Mouse (Mus musculus) heart, embryonic 16.5 days (tissue): ENCODE data around the gene Krtcap2. TPM values are rescaled to one million over a fixed set of nuclear protein-coding genes. Genes with fewer than 3 reads are reported as not detected.

Experiments
- ATAC-seq: fragments of 200-750 bp; cut with Nextera tagmentation; replicated peaks from 2 replicates; pipeline ENCODE4 v1.8.0; 2017; ENCODE audit warnings: moderate number of reproducible peaks; ENCODE audit not compliant: insufficient read depth, low FRiP score; ENCODE audit errors: extremely low read depth
- H3K27ac ChIP-seq: fragments of 300-500 bp; sonication (generic); 2 replicates; pipeline ENCODE4 v1.5.1; 2014; ENCODE audit warnings: mild to moderate bottlenecking, low read length, control low read depth, moderate library complexity
- H3K27me3 ChIP-seq: fragments of 300-500 bp; sonication (generic); 2 replicates; pipeline ENCODE4 v1.6.1; 2014; ENCODE audit warnings: low read length, mixed read lengths; ENCODE audit not compliant: control insufficient read depth, insufficient read depth
- H3K36me3 ChIP-seq: fragments of 300-500 bp; sonication (generic); 2 replicates; pipeline ENCODE4 v1.6.1; 2014; ENCODE audit not compliant: control insufficient read depth, insufficient read depth
- H3K4me1 ChIP-seq: fragments of 300-500 bp; sonication (generic); 2 replicates; pipeline ENCODE4 v1.6.1; 2014; ENCODE audit warnings: low read length, mixed read lengths; ENCODE audit not compliant: control insufficient read depth, insufficient read depth
- H3K4me2 ChIP-seq: fragments of 300-500 bp; sonication (generic); 2 replicates; pipeline ENCODE4 v1.6.1; 2014; ENCODE audit warnings: low read depth, mild to moderate bottlenecking, control low read depth, low read length
- H3K4me3 ChIP-seq: fragments of 300-500 bp; sonication (generic); 2 replicates; pipeline ENCODE4 v1.5.1; 2014; ENCODE audit warnings: mild to moderate bottlenecking, control low read depth, low read length
- H3K9ac ChIP-seq: fragments of 300-500 bp; sonication (generic); 2 replicates; pipeline ENCODE4 v1.6.1; 2014; ENCODE audit warnings: low read length, control low read depth
- H3K9me3 ChIP-seq: fragments of 300-500 bp; sonication (generic); replicated peaks from 2 replicates; pipeline ENCODE4 v1.6.1; 2016; ENCODE audit warnings: low read length; ENCODE audit not compliant: control insufficient read depth
- WGBS: fragments of 180-500 bp; shearing (Covaris S2); extraction: QIAGEN DNeasy Blood & Tissue Kit; methylation state at CpG from one replicate; pipeline ENCODE4 v1.1.7; 2014; 5-methylcytosine and 5-hydroxymethylcytosine counted together
- polyA plus RNA-seq: library from polyadenylated mRNA; unstranded; fragments of >200 nt; fragmentation: Nextera tagmentation; extraction: Ambion mirVana; gene quantifications from 2 replicates; pipeline ENCODE4 v1.2.1, GENCODE M21; 2015

The Krtcap2 gene
- polyA plus RNA-seq, 1 experiment from 2014 or later: 234 TPM

- WGBS: 67% methylated on average over 5 of the region's 5 CpGs
Measured at GRCm38 (mm10) chr3:89292303-89292702, 46.5 kb downstream of the Krtcap2 start.

GRCm38 (mm10) chr3:89293247-89293918 lies 47.6 kb downstream of the Krtcap2 start:
- H3K4me2 ChIP-seq: no peak overlapping the region
- H3K9ac ChIP-seq: no peak overlapping the region
- no peak overlapping the region for H3K4me3 ChIP-seq
- no peak overlapping the region for H3K27ac ChIP-seq
- no peak for ATAC-seq
- H3K4me1 ChIP-seq: 0 out of 2 replicates have a peak, but pooled peaks cover 4% of the 10 kb centered on the region
- no peaks in the 10 kb centered on the region for H3K9me3 ChIP-seq
- 85% methylated on average over 11 of the region's 11 CpGs for WGBS
- H3K27me3 ChIP-seq: no peaks in the 10 kb centered on the region
- no peaks in the 10 kb centered on the region for H3K36me3 ChIP-seq

More at GRCm38 (mm10) chr3:89292303-89292702, 46.5 kb downstream of the Krtcap2 start:
- H3K27me3 ChIP-seq: no peaks in the 10 kb centered on the region
- no peak overlapping the region for H3K4me2 ChIP-seq
- H3K9ac ChIP-seq: no peak overlapping the region
- H3K9me3 ChIP-seq: no peaks in the 10 kb centered on the region
- ATAC-seq: peak; percentile 43; the same call in 1 of the 2 replicates
- H3K36me3 ChIP-seq: no peaks in the 10 kb centered on the region
- peaks cover 6% of the 10 kb centered on the region; the same call in 1 of the 2 replicates for H3K4me1 ChIP-seq
- no peak overlapping the region for H3K4me3 ChIP-seq
- H3K27ac ChIP-seq: no peak overlapping the region

GRCm38 (mm10) chr3:89294195-89294594 lies 48.4 kb downstream of the Krtcap2 start:
- ATAC-seq: no peak
- Histone ChIP-seq H3K27ac (no peak overlapping the region), H3K4me3 (no peak overlapping the region), H3K9me3 (no peaks in the 10 kb centered on the region), H3K27me3 (no peaks in the 10 kb centered on the region; the same call in 1 of the 2 replicates), H3K4me2 (no peak overlapping the region), H3K4me1 (no peaks in the 10 kb centered on the region), H3K36me3 (no peaks in the 10 kb centered on the region), H3K9ac (no peak overlapping the region)
- 74% methylated on average over 5 of the region's 5 CpGs for WGBS

GRCm38 (mm10) chr3:89295685-89296230 lies 50.0 kb downstream of the Krtcap2 start:
- Histone ChIP-seq H3K27ac (no peak overlapping the region), H3K36me3 (no peaks in the 10 kb centered on the region), H3K9me3 (no peaks in the 10 kb centered on the region), H3K4me3 (no peak overlapping the region), H3K4me2 (no peak overlapping the region), H3K9ac (no peak overlapping the region), H3K4me1 (peaks cover 5% of the 10 kb centered on the region; the same call in 1 of the 2 replicates), H3K27me3 (no peaks in the 10 kb centered on the region; the same call in 1 of the 2 replicates)
- WGBS: 69% methylated on average over 8 of the region's 8 CpGs
- no peak for ATAC-seq

- Histone ChIP-seq H3K4me2 (no peak overlapping the region), H3K4me1 (peaks cover 5% of the 10 kb centered on the region; the same call in 1 of the 2 replicates), H3K4me3 (no peak overlapping the region), H3K9me3 (no peaks in the 10 kb centered on the region), H3K36me3 (no peaks in the 10 kb centered on the region), H3K27ac (no peak overlapping the region), H3K9ac (no peak overlapping the region), H3K27me3 (no peaks in the 10 kb centered on the region; the same call in 1 of the 2 replicates)
- no peak for ATAC-seq
- 66% methylated on average over 11 of the region's 11 CpGs for WGBS
Measured at GRCm38 (mm10) chr3:89296761-89297396, 51.1 kb downstream of the Krtcap2 start.

- 77% methylated on average over 6 of the region's 6 CpGs for WGBS
- Histone ChIP-seq H3K9me3 (no peaks in the 10 kb centered on the region), H3K36me3 (no peaks in the 10 kb centered on the region), H3K9ac (no peak overlapping the region), H3K4me1 (peaks cover 5% of the 10 kb centered on the region; the same call in 1 of the 2 replicates), H3K27me3 (no peaks in the 10 kb centered on the region; the same call in 1 of the 2 replicates), H3K4me2 (no peak overlapping the region), H3K4me3 (no peak overlapping the region), H3K27ac (no peak overlapping the region)
- ATAC-seq: no peak
Measured at GRCm38 (mm10) chr3:89298908-89299307, 53.1 kb downstream of the Krtcap2 start.

- Histone ChIP-seq H3K4me2 (peak overlapping the region; percentile 56), H3K9me3 (no peaks in the 10 kb centered on the region), H3K4me1 (peaks cover 5% of the 10 kb centered on the region; the same call in 1 of the 2 replicates), H3K36me3 (no peaks in the 10 kb centered on the region), H3K27me3 (no peaks in the 10 kb centered on the region; the same call in 1 of the 2 replicates), H3K9ac (peak overlapping the region; percentile 3; the same call in 1 of the 2 replicates), H3K27ac (no peak overlapping the region), H3K4me3 (peak overlapping the region; percentile 24)
- ATAC-seq: peak; percentile 54; the same call in 1 of the 2 replicates
- 2% methylated on average over 14 of the region's 14 CpGs for WGBS
Measured at GRCm38 (mm10) chr3:89299499-89299898, 53.7 kb downstream of the Krtcap2 start.
